Mouse (Mus musculus): Measurements from ENCODE around the gene Matk. TPM values are rescaled to one million over a fixed set of nuclear protein-coding genes. Genes with fewer than 3 reads are reported as not detected.

The Matk gene
- total and polyA plus RNA-seq, 2 experiments = 0.43 to 0.65 TPM

DNA sequence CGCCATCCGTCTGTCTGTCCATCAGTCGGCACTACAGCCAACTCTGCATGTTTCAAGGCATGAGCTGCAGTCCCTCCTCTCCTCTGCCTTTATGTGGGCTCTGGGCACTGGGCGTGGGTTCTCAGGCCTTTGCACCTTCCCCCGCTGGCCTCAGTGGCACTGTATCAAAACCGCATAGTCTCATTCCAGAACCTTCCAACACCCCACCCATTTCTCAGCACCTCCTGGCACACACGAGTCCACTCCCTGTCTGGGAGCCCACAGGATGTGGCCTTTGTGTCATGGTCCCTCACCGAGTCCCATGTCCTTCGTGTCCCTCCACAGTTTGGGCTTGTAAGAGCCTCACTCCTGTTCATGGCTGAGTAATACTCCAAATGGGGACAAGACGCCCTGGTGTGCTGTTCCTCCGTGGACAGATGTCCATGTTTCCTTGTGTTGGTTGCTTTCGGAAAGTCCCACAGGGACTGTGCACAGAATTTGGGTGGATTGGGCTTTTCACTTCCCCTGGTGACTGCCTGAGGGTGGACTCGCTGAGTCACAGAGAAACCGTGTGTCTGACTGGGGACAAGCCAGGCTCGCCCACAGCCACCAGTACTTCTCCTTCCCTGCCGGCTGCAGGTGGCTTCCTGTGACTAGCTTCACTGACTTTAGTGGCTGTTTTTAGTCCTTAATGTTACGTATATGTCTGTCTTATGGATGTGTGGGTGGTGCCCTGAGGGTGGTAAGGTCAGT, 45.8 kb downstream of the Matk start:
- 79% methylated on average over 17 of the region's 17 CpGs for WGBS
- peaks cover 79% of the 10 kb centered on the region for H3K79me2 ChIP-seq (ENCODE audit: control insufficient read depth, insufficient read depth, low read length)
- no peak for DNase-seq (ENCODE audit: extremely low read depth, low read depth, low spot score)
- no peaks in the 10 kb centered on the region for H3K36me3 ChIP-seq (ENCODE audit: control insufficient read depth, insufficient read depth, low read length)
- peak overlapping the region; percentile 87 for H3K27ac ChIP-seq (replicated peaks; ENCODE audit: insufficient read depth, low read depth, low read length)
- peak overlapping the region; percentile 14; the same call in 1 of the 2 replicates for H3K9ac ChIP-seq (ENCODE audit: low read depth, low read length)
- H3K4me1 ChIP-seq (ENCODE audit: control insufficient read depth, insufficient read depth, low read length) = peaks cover 46% of the 10 kb centered on the region
- TF ChIP-seq POLR2A (IDR thresholded peaks at IDR 0.05; ENCODE audit: extremely low read depth, insufficient read depth, low read length) (no peak), CTCF (IDR thresholded peaks at IDR 0.05; ENCODE audit: low read depth, low read length) (no peak)
- no peak overlapping the region for H3K4me3 ChIP-seq (ENCODE audit: insufficient read depth, low read depth, low read length)
- no peaks in the 10 kb centered on the region for H3K27me3 ChIP-seq (ENCODE audit: control insufficient read depth, insufficient read depth, low read length)

DNA sequence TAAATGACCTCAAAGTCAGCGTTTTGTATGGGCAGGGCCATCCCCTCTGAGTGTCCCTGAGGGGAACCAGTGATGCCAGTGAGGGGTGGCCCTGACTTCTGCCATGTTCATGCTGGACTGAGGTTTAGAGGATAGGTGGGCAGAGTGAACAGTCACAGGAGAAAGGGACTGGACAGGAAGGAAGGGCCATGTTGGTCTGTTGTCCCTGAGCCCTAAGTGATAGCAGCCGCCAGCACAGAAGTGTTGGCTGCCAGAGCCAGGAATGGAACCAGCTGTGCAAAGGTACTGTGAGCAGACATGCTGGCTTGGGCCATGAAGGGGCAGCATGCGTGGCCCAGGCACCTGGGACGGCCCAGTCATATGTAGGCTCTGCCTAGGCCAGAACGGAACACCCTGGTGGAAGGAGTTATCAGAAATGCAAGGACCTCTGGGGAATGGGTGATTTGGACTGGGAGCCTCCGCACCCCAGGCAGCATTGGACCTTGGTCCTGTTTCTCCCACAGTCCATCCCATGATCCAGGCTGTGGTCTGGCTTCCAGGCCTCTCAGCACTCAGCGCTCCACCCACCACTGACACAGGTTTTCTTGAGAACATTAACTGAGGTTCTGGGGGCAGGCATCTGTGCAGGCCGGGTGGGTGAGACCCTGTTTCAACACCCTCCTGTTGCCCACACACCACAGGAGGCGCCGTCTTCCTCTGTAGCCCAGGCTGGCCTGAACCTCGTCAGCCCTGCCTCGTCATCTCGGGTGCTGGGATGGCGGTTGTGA, 47.0 kb downstream of the Matk start:
- Histone ChIP-seq H3K36me3 (ENCODE audit: control insufficient read depth, insufficient read depth, low read length) (no peaks in the 10 kb centered on the region), H3K4me1 (ENCODE audit: control insufficient read depth, insufficient read depth, low read length) (peaks cover 44% of the 10 kb centered on the region), H3K79me2 (ENCODE audit: control insufficient read depth, insufficient read depth, low read length) (peaks cover 70% of the 10 kb centered on the region), H3K4me3 (ENCODE audit: insufficient read depth, low read depth, low read length) (peak overlapping the region; percentile 16; the same call in 1 of the 2 replicates), H3K9ac (ENCODE audit: low read depth, low read length) (peak overlapping the region; percentile 48), H3K27me3 (ENCODE audit: control insufficient read depth, insufficient read depth, low read length) (no peaks in the 10 kb centered on the region), H3K27ac (replicated peaks; ENCODE audit: insufficient read depth, low read depth, low read length) (peak overlapping the region; percentile 87)
- TF ChIP-seq POLR2A (IDR thresholded peaks at IDR 0.05; ENCODE audit: extremely low read depth, insufficient read depth, low read length) (no peak), CTCF (IDR thresholded peaks at IDR 0.05; ENCODE audit: low read depth, low read length) (no peak)
- DNase-seq (ENCODE audit: extremely low read depth, low read depth, low spot score) = peak; percentile 75
- WGBS = 13% methylated on average over 14 of the region's 14 CpGs

DNA sequence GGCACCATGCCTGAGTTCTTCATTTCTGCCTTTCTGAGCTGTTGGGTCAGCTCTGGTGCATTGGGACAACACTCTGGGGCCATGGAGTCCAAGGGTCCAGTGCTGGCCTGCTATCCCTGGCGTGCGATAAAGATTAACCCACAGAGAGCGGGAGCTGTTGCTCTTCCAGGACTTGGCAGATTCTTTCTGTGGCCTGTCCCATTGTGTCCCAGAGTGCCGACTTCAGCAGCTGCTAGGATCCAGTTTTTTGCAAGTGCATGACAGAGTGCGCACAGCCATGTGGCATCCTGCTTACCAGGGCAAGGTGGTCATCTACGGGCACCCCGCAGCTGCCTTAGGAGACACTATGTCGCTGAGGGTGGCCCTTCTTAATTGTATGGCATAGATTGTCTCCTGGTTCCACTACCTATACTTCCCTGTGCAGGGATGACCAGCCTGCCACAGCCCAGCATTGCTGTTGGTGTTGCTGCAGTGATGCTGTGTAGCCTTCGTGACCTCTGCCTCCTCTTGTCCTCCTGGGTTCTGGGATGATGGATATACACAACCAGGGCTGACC, 47.7 kb downstream of the Matk start:
- peaks cover 43% of the 10 kb centered on the region for H3K4me1 ChIP-seq (ENCODE audit: control insufficient read depth, insufficient read depth, low read length)

DNA sequence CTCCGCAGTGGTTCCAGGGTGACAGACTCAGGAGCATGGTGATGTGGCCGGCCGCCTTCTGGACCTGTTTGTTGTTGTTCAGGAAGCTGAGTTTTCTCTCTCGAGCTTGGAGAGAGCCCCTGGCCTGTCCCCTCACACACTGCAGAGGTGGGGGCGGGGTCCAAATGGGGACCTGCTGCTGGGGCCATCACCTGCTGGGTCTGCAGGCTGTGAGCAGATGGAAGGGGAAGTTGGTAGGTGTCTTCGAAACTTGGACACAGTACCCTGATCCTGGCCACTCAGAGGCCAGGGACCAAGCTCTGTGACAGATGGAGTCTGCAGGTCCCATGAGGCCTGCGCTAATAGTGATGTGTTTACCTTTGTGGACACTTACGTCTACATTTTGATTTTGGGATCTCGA, 48.6 kb downstream of the Matk start:
- H3K27ac ChIP-seq (replicated peaks; ENCODE audit: insufficient read depth, low read depth, low read length) = no peak overlapping the region
- WGBS = 75% methylated on average over 9 of the region's 9 CpGs
- no peak overlapping the region for H3K9ac ChIP-seq (ENCODE audit: low read depth, low read length)
- H3K4me3 ChIP-seq (ENCODE audit: insufficient read depth, low read depth, low read length) = no peak overlapping the region
- H3K4me1 ChIP-seq (ENCODE audit: control insufficient read depth, insufficient read depth, low read length) = peaks cover 40% of the 10 kb centered on the region
- DNase-seq (ENCODE audit: extremely low read depth, low read depth, low spot score) = no peak
- no peaks in the 10 kb centered on the region for H3K27me3 ChIP-seq (ENCODE audit: control insufficient read depth, insufficient read depth, low read length)
- TF ChIP-seq CTCF (IDR thresholded peaks at IDR 0.05; ENCODE audit: low read depth, low read length) (no peak), POLR2A (IDR thresholded peaks at IDR 0.05; ENCODE audit: extremely low read depth, insufficient read depth, low read length) (no peak)
- H3K79me2 ChIP-seq (ENCODE audit: control insufficient read depth, insufficient read depth, low read length) = peaks cover 66% of the 10 kb centered on the region
- H3K36me3 ChIP-seq (ENCODE audit: control insufficient read depth, insufficient read depth, low read length) = no peaks in the 10 kb centered on the region

More for the DNA sequence above, 47.7 kb downstream of the Matk start:
- H3K4me3 ChIP-seq (ENCODE audit: insufficient read depth, low read depth, low read length) = peak overlapping the region; percentile 16; the same call in 1 of the 2 replicates
- peaks cover 70% of the 10 kb centered on the region for H3K79me2 ChIP-seq (ENCODE audit: control insufficient read depth, insufficient read depth, low read length)
- 31% methylated on average over 9 of the region's 9 CpGs for WGBS
- no peak for TF ChIP-seq CTCF (IDR thresholded peaks at IDR 0.05; ENCODE audit: low read depth, low read length)
- no peak for TF ChIP-seq POLR2A (IDR thresholded peaks at IDR 0.05; ENCODE audit: extremely low read depth, insufficient read depth, low read length)
- peak overlapping the region; percentile 48 for H3K9ac ChIP-seq (ENCODE audit: low read depth, low read length)
- H3K36me3 ChIP-seq (ENCODE audit: control insufficient read depth, insufficient read depth, low read length) = no peaks in the 10 kb centered on the region
- peak; percentile 87 for DNase-seq (ENCODE audit: extremely low read depth, low read depth, low spot score)
- peak overlapping the region; percentile 87 for H3K27ac ChIP-seq (replicated peaks; ENCODE audit: insufficient read depth, low read depth, low read length)
- H3K27me3 ChIP-seq (ENCODE audit: control insufficient read depth, insufficient read depth, low read length) = no peaks in the 10 kb centered on the region

DNA sequence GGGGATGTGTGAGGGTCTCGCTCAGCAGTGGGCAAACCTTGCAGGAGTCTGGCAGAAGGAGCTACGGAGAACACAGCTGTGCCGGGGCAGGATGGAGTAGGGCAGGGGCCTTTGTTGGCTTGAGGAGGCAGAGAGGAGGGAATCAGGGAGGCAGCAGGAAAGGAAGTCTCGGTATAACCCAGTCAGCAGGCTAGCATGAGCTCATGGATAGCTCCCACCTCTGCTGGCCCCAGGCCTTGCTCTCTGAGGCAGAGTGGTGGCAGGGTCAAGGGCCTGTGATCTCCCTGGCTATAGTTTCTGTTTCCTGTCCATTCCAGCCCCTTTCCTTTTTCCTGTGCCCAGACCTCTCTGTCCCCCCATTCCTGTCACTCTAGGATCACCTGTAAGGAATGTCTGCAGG, 49.6 kb downstream of the Matk start:
- DNase-seq (ENCODE audit: extremely low read depth, low read depth, low spot score) = no peak
- WGBS = 66% methylated on average over 4 of the region's 4 CpGs
- 0 out of 2 replicates have a peak overlapping the region, but pooled peaks have one; percentile 1 for H3K27ac ChIP-seq (replicated peaks; ENCODE audit: insufficient read depth, low read depth, low read length)
- H3K36me3 ChIP-seq (ENCODE audit: control insufficient read depth, insufficient read depth, low read length) = no peaks in the 10 kb centered on the region
- no peak overlapping the region for H3K9ac ChIP-seq (ENCODE audit: low read depth, low read length)
- H3K4me1 ChIP-seq (ENCODE audit: control insufficient read depth, insufficient read depth, low read length) = peaks cover 39% of the 10 kb centered on the region
- peaks cover 60% of the 10 kb centered on the region for H3K79me2 ChIP-seq (ENCODE audit: control insufficient read depth, insufficient read depth, low read length)
- H3K27me3 ChIP-seq (ENCODE audit: control insufficient read depth, insufficient read depth, low read length) = no peaks in the 10 kb centered on the region
- TF ChIP-seq POLR2A (IDR thresholded peaks at IDR 0.05; ENCODE audit: extremely low read depth, insufficient read depth, low read length) = no peak
- TF ChIP-seq CTCF (IDR thresholded peaks at IDR 0.05; ENCODE audit: low read depth, low read length) = no peak
- H3K4me3 ChIP-seq (ENCODE audit: insufficient read depth, low read depth, low read length) = no peak overlapping the region
